ENCODE assay signal across 25 mouse cellular contexts in genomic region chr17:53865260-53865955, GRCm38 (mm10). TPM values are rescaled to one million over a fixed set of nuclear protein-coding genes. Genes with fewer than 3 reads are reported as not detected.
"Had no signal": no experiment of that assay in that cellular context is flagged by ENCODE, and none has a peak within 500 bp of the region (broad histone marks: within the 10 kb centered on the region; RNA-seq: fewer than 3 reads in every experiment).

No protein-coding gene starts in this region.

- DNase-seq: liver, embryonic 13.5 days; liver, postnatal 0 days; lung, adult 2 months; lung, postnatal 14 days; lung, postnatal 36 days; retina, postnatal 1 day; right cerebral cortex, adult 18-20 months; thymus, adult 2 months; thymus, postnatal 25 days; thymus, postnatal 4 days had no signal

- H3K4me3 ChIP-seq: liver, embryonic 13.5 days; liver, embryonic 15.5 days; lung, embryonic 15.5 days; megakaryocyte, embryonic 14.5 days; midbrain, embryonic 13.5 days; midbrain, embryonic 15.5 days; myocyte; neural tube, embryonic 13.5 days; neural tube, embryonic 15.5 days had no signal

- H3K4me2 ChIP-seq: liver, embryonic 13.5 days; liver, embryonic 15.5 days; lung, embryonic 15.5 days; midbrain, embryonic 11.5 days; midbrain, embryonic 13.5 days; midbrain, embryonic 15.5 days; neural tube, embryonic 13.5 days; neural tube, embryonic 15.5 days had no signal

- H3K27me3 ChIP-seq: liver, embryonic 13.5 days; liver, embryonic 15.5 days; lung, embryonic 15.5 days; megakaryocyte, embryonic 14.5 days; midbrain, embryonic 13.5 days; midbrain, embryonic 15.5 days; neural tube, embryonic 13.5 days; neural tube, embryonic 15.5 days had no signal

- H3K4me1 ChIP-seq: liver, embryonic 13.5 days; liver, embryonic 15.5 days; lung, embryonic 15.5 days; megakaryocyte, embryonic 14.5 days; midbrain, embryonic 13.5 days; midbrain, embryonic 15.5 days; neural tube, embryonic 13.5 days; neural tube, embryonic 15.5 days had no signal

- H3K9ac ChIP-seq: liver, embryonic 13.5 days; liver, embryonic 15.5 days; liver, postnatal 0 days; lung, embryonic 15.5 days; midbrain, embryonic 13.5 days; midbrain, embryonic 15.5 days; neural tube, embryonic 13.5 days; neural tube, embryonic 15.5 days had no signal

- H3K36me3 ChIP-seq: liver, embryonic 13.5 days; liver, embryonic 15.5 days; lung, embryonic 15.5 days; midbrain, embryonic 13.5 days; midbrain, embryonic 15.5 days; neural tube, embryonic 13.5 days; neural tube, embryonic 15.5 days had no signal

- H3K9me3 ChIP-seq: liver, embryonic 13.5 days; liver, embryonic 15.5 days; lung, embryonic 15.5 days; megakaryocyte, embryonic 14.5 days; midbrain, embryonic 13.5 days; midbrain, embryonic 15.5 days; neural tube, embryonic 13.5 days; neural tube, embryonic 15.5 days had no signal

- ATAC-seq: liver, postnatal 0 days; lung, postnatal 0 days; midbrain, embryonic 13.5 days; midbrain, embryonic 15.5 days had no signal

- H3K27ac ChIP-seq: liver, embryonic 13.5 days; liver, embryonic 15.5 days; lung, embryonic 15.5 days; macrophage; midbrain, embryonic 13.5 days; midbrain, embryonic 15.5 days; neural tube, embryonic 13.5 days; neural tube, embryonic 15.5 days had no signal

RNA-seq across cellular contexts. Expression of gene Sult1c2, which starts 19.3 kb away (rescaled TPM):
- total RNA-seq: megakaryocyte progenitor cell, adult 5-6 weeks; midbrain, postnatal 0 days had no signal
- polyA plus RNA-seq: liver, embryonic 13.5 days; liver, embryonic 15.5 days; lung, embryonic 15.5 days; lung, postnatal 0 days; macrophage; midbrain, embryonic 11.5 days; midbrain, embryonic 13.5 days; midbrain, embryonic 15.5 days; midbrain, postnatal 0 days; myocyte; neural tube, embryonic 11.5 days; neural tube, embryonic 13.5 days; neural tube, embryonic 15.5 days; testis, adult 2 months had no signal
